Mouse (Mus musculus) large intestine, adult 2 months (tissue): ENCODE data around the gene Cript. TPM values are rescaled to one million over a fixed set of nuclear protein-coding genes. Genes with fewer than 3 reads are reported as not detected.

Source experiments
- DNase-seq: peaks from one replicate; pipeline ENCODE4 v3.0.0-alpha.2; 2012; ENCODE audit warnings: low read depth, low spot score
- WGBS: fragments of 180-500 bp; shearing (Covaris S2); methylation state at CpG from one replicate; pipeline ENCODE4 v1.1.7; 2018; 5-methylcytosine and 5-hydroxymethylcytosine counted together
- polyA plus RNA-seq: library from polyadenylated mRNA; depleted of rRNA; stranded (reverse); fragments of >200 nt; gene quantifications from 2 replicates; pipeline ENCODE4 v1.2.3, GENCODE M21; 2012; rRNA removed

Cript gene
- polyA plus RNA-seq, 1 experiment: 18.6 TPM

DNA sequence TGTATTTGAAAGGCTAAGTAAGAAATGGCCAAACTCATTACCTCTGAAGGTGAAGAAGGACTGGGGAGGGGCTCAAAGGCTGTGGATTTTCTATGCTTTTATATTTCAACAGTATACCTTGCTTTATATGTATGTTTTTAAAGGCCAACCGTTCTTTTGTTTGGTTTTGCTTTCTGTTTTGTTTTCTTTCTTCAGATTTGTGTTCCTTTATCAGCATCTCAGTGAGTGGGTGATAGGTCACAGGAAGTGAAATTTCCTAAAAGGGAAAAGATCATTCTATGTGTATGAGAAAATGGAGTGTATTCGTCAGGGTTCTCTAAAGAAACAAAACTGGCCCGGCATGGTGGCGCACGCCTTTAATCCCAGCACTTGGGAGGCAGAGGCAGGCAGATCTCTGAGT lies 58.3 kb downstream of the Cript start:
- 65% methylated on average over 5 of the region's 5 CpGs for WGBS
- DNase-seq: no peak

Other genes starting within 250 kb of the Cript start
- not detected in 2 replicates for gene Tmem247, start 108.2 kb upstream of the Cript start, polyA plus RNA-seq
- not detected in 2 replicates for gene Atp6v1e2, start 77.7 kb upstream of the Cript start, polyA plus RNA-seq
- gene Rhoq, start 62.5 kb upstream of the Cript start, polyA plus RNA-seq: 13.9 and 20.5 TPM in 2 replicates
- gene Pigf, start 144 bp upstream of the Cript start, polyA plus RNA-seq: 16.4 and 17.5 TPM in 2 replicates
- 3.6 and 3.7 TPM in 2 replicates for gene Socs5, start 82.1 kb downstream of the Cript start, polyA plus RNA-seq
- 153 and 176 TPM in 2 replicates for gene Mcfd2, start 240.4 kb downstream of the Cript start, polyA plus RNA-seq